Mouse (Mus musculus) c-Kit-positive CD71-negative TER-119-negative erythroid progenitor cells, embryonic 14.5 days (primary cell): ENCODE results near the gene Gm28042.
A peak's percentile ranks its signal among the peaks of the same experiment; 100 is the strongest.

Experiments
- DNase-seq: peaks from one replicate; pipeline ENCODE4 v3.0.0-alpha.2; 2013; ENCODE audit warnings: low read depth

The Gm28042 gene

GRCm38 (mm10) chr2:120026984-120027949, at the start of gene Gm28042, which contains the start of gene Jmjd7:
TSS of gene Gm28042 (plus strand) at chr2:120027493.
TSS of gene Jmjd7 (plus strand) at chr2:120027483.
- peak; percentile 90 for DNase-seq

GRCm38 (mm10) chr2:119980343-119980986, 46.8 kb upstream of the Gm28042 start:
- no peak for DNase-seq

GRCm38 (mm10) chr2:119981631-119982030, 45.7 kb upstream of the Gm28042 start:
- no peak for DNase-seq

GRCm38 (mm10) chr2:119985871-119986270, 41.4 kb upstream of the Gm28042 start:
- DNase-seq: no peak

- no peak for DNase-seq
Observed at GRCm38 (mm10) chr2:119986369-119986768, 40.9 kb upstream of the Gm28042 start.

- DNase-seq: no peak
Observed at GRCm38 (mm10) chr2:119987441-119987840, 39.9 kb upstream of the Gm28042 start.

GRCm38 (mm10) chr2:119988952-119989351, 38.3 kb upstream of the Gm28042 start:
- DNase-seq: no peak

- no peak for DNase-seq
Observed at GRCm38 (mm10) chr2:119990881-119991280, 36.4 kb upstream of the Gm28042 start.

GRCm38 (mm10) chr2:119992349-119992748, 34.9 kb upstream of the Gm28042 start:
- DNase-seq: no peak

GRCm38 (mm10) chr2:119993515-119993914, 33.8 kb upstream of the Gm28042 start:
- DNase-seq: no peak

GRCm38 (mm10) chr2:119994839-119995238, 32.5 kb upstream of the Gm28042 start:
- no peak for DNase-seq

- DNase-seq: no peak
Observed at GRCm38 (mm10) chr2:119995391-119996281, 31.7 kb upstream of the Gm28042 start.

GRCm38 (mm10) chr2:119997354-119997753, 29.9 kb upstream of the Gm28042 start:
- no peak for DNase-seq

- no peak for DNase-seq
Observed at GRCm38 (mm10) chr2:119999731-120000130, 27.6 kb upstream of the Gm28042 start.

GRCm38 (mm10) chr2:120000882-120001584, 26.3 kb upstream of the Gm28042 start:
- no peak for DNase-seq

GRCm38 (mm10) chr2:120001956-120002355, 25.3 kb upstream of the Gm28042 start:
- DNase-seq: no peak

- DNase-seq: no peak
Observed at GRCm38 (mm10) chr2:120003970-120004369, 23.3 kb upstream of the Gm28042 start.

- DNase-seq: no peak
Observed at GRCm38 (mm10) chr2:120006696-120007095, 20.6 kb upstream of the Gm28042 start.

GRCm38 (mm10) chr2:120007680-120008210, 19.5 kb upstream of the Gm28042 start:
- DNase-seq: no peak

GRCm38 (mm10) chr2:120008672-120009071, 18.6 kb upstream of the Gm28042 start:
- DNase-seq: peak; percentile 18
